Mouse (Mus musculus) limb, embryonic 10.5 days (tissue): ENCODE measurements around the gene Atp6v1a. TPM values are rescaled to one million over a fixed set of nuclear protein-coding genes. Genes with fewer than 3 reads are reported as not detected.

Source experiments
- polyA plus RNA-seq: library from polyadenylated mRNA; unstranded; fragments of >200 nt; fragmentation: Nextera tagmentation; extraction: Ambion mirVana; gene quantifications from 2 replicates; pipeline ENCODE4 v1.2.1, GENCODE M21; 2016

Atp6v1a gene
- polyA plus RNA-seq, 1 experiment from 2014 or later: 34.4 TPM

Other genes with a start within 250 kb of the Atp6v1a start
- 13.9 and 14.8 TPM in 2 replicates for gene Ccdc191, start 249.9 kb downstream of the Atp6v1a start, polyA plus RNA-seq
- gene Qtrt2, start 212.9 kb downstream of the Atp6v1a start, polyA plus RNA-seq: 33.4 and 36.9 TPM in 2 replicates
- gene Zdhhc23, start 159.9 kb downstream of the Atp6v1a start, polyA plus RNA-seq: 1.1 and 1.2 TPM in 2 replicates
- 3.4 and 6.3 TPM in 2 replicates for gene Gramd1c, start 76.4 kb downstream of the Atp6v1a start, polyA plus RNA-seq
- 138 and 141 TPM in 2 replicates for gene Naa50, start 125 bp upstream of the Atp6v1a start, polyA plus RNA-seq
- gene Usf3, start 33.5 kb upstream of the Atp6v1a start, polyA plus RNA-seq: 3.2 and 4.2 TPM in 2 replicates
- not detected in 2 replicates for gene Sidt1, start 193.5 kb upstream of the Atp6v1a start, polyA plus RNA-seq
- gene Spice1, start 207.4 kb upstream of the Atp6v1a start, polyA plus RNA-seq: 27.5 and 31.2 TPM in 2 replicates